Mouse (Mus musculus): ENCODE measurements around the gene Fam178b. TPM values are rescaled to one million over a fixed set of nuclear protein-coding genes. Genes with fewer than 3 reads are reported as not detected.

The Fam178b gene
- polyA plus RNA-seq, 1 experiment from 2014 or later = 1.3 TPM

DNA sequence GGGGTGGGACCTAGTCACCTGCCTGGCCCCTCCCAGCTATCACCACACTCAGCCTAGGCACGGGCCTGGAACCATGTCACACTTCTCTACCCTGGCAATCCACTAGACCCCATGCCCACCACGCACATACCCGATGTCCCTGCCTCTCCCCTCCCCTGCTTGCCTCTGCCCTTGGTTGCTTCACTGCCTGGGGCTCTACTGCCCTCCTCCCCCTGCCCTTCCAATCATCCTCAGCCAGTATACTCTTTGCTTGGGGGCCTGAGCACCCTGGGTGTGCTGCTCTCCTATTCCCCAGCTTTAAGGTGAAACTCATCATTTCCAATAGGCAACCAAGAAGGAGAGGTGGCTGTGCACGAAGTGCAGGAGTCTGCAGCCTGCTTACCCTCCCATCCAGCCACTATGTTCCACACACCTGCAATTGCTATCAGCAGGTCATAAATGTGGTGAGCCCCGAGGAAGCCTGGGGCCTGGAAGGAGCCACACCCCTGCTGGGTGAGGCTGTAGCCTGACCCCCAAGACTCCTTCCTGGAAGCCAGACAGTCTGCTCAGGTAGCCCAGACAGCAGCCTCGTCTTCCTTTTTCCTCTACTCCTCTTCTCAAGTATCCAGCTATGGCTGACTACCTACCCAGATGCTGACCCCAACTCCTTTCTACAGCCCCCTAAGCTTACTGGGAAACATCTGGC is 105.8 kb downstream of the Fam178b start:
- Histone ChIP-seq H3K4me2 (replicated peaks; ENCODE audit: low read depth, low read length) (no peak overlapping the region), H3K4me3 (ENCODE audit: low read length) (no peak overlapping the region), H3K9ac (ENCODE audit: low read depth, low read length) (no peak overlapping the region), H3K27me3 (ENCODE audit: control insufficient read depth, insufficient read depth, low read length) (no peaks in the 10 kb centered on the region), H3K9me3 (ENCODE audit: control insufficient read depth, low read length) (no peaks in the 10 kb centered on the region), H3K4me1 (ENCODE audit: control insufficient read depth, insufficient read depth, low read length) (peaks cover 53% of the 10 kb centered on the region), H3K27ac (ENCODE audit: low read depth, low read length) (no peak overlapping the region), H3K36me3 (ENCODE audit: control insufficient read depth, insufficient read depth, low read length) (no peaks in the 10 kb centered on the region)
- no peak for ATAC-seq (ENCODE audit: low FRiP score, low TSS enrichment)
- 50% methylated on average over 6 of the region's 6 CpGs for WGBS

DNA sequence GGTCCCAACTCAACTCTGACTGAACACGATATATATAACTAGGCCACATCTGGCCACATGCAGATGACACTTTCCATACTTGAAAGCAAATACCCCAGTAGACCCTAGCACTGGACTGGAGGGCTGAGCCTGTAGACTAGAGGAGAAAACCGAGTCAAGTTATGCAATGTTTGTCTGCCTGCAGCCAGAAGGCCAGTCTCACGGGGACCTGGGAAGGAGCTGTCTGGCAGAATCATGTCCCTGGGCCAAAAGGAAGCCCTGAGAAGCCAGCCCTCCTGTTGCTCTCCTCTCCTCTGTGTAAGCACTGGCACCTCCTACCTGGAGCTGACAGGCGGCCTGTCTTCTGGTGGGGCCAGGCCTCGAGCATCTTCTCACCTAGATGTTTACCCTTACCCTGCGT is 107.6 kb downstream of the Fam178b start:
- Histone ChIP-seq H3K4me1 (ENCODE audit: control insufficient read depth, insufficient read depth, low read length) (peaks cover 43% of the 10 kb centered on the region), H3K36me3 (ENCODE audit: control insufficient read depth, insufficient read depth, low read length) (no peaks in the 10 kb centered on the region), H3K9ac (ENCODE audit: low read depth, low read length) (0 out of 2 replicates have a peak overlapping the region, but pooled peaks have one; percentile 23), H3K9me3 (ENCODE audit: control insufficient read depth, low read length) (no peaks in the 10 kb centered on the region), H3K4me3 (ENCODE audit: low read length) (no peak overlapping the region), H3K27me3 (ENCODE audit: control insufficient read depth, insufficient read depth, low read length) (no peaks in the 10 kb centered on the region), H3K4me2 (replicated peaks; ENCODE audit: low read depth, low read length) (no peak overlapping the region), H3K27ac (ENCODE audit: low read depth, low read length) (no peak overlapping the region)
- ATAC-seq (ENCODE audit: low FRiP score, low TSS enrichment) = no peak
- WGBS = 53% methylated on average over 6 of the region's 6 CpGs

DNA sequence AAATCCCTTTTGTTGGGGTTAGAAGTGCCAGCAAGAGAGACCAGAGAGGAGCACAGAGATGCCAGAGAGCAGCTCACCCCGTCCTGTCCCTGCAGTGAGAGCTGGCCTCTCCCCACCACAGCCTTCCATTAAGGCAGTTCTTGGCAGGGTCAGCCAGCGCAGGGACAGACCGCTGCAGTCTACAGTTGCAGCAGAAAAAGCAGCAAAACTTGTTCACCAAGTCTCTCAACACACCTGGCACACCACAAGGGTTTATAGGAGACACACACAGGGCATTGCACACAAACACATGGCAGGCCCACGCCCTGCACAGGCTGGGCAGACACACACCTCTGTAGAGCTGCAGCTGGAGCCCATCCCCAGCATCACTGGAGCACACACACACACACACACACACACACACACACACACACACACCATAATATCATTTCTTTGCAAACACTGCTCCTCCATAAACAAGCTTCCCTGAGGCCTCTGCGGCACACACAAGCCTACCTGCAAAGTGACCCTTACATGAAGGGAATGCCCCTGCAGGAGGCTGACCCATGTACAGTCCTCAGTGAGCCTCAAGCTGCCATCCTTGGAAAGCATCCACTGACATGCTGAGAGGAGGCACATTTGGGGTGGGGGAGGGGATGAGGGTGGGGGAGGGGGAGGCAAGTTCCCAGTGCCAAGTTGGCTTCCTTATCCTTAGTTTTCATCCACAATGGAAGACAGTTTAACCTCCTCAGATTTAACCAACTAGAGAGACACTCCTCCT is 108.6 kb downstream of the Fam178b start:
- no peak overlapping the region for H3K27ac ChIP-seq (ENCODE audit: low read depth, low read length)
- H3K4me2 ChIP-seq (replicated peaks; ENCODE audit: low read depth, low read length) = no peak overlapping the region
- H3K9me3 ChIP-seq (ENCODE audit: control insufficient read depth, low read length) = no peaks in the 10 kb centered on the region
- H3K4me3 ChIP-seq (ENCODE audit: low read length) = no peak overlapping the region
- no peak for ATAC-seq (ENCODE audit: low FRiP score, low TSS enrichment)
- peaks cover 40% of the 10 kb centered on the region for H3K4me1 ChIP-seq (ENCODE audit: control insufficient read depth, insufficient read depth, low read length)
- no peaks in the 10 kb centered on the region for H3K36me3 ChIP-seq (ENCODE audit: control insufficient read depth, insufficient read depth, low read length)
- WGBS = 85% methylated on average over 5 of the region's 5 CpGs
- H3K27me3 ChIP-seq (ENCODE audit: control insufficient read depth, insufficient read depth, low read length) = no peaks in the 10 kb centered on the region
- no peak overlapping the region for H3K9ac ChIP-seq (ENCODE audit: low read depth, low read length)

DNA sequence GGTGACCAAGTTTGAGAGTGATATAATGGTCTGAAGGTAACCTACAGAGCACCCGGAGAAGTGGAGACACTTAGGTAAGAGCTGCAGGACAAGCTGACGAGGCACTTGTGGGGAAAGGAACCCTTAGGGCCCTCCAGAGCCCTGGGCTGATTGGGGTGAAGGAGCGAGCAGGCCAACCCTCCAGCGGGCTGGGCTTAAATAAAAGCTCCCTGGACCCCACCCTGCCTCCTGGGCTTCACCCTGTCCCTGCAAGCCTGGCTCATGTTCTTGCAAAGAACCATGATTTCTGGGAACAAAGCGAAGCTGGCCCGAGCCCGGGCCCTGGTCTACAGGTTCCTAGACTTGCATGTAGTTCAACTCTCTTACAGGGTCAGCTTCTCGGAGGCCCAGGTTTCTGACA is 109.5 kb downstream of the Fam178b start:
- Histone ChIP-seq H3K36me3 (ENCODE audit: control insufficient read depth, insufficient read depth, low read length) (no peaks in the 10 kb centered on the region), H3K9ac (ENCODE audit: low read depth, low read length) (no peak overlapping the region), H3K27ac (ENCODE audit: low read depth, low read length) (no peak overlapping the region), H3K4me3 (ENCODE audit: low read length) (no peak overlapping the region), H3K4me2 (replicated peaks; ENCODE audit: low read depth, low read length) (no peak overlapping the region), H3K9me3 (ENCODE audit: control insufficient read depth, low read length) (no peaks in the 10 kb centered on the region), H3K27me3 (ENCODE audit: control insufficient read depth, insufficient read depth, low read length) (no peaks in the 10 kb centered on the region), H3K4me1 (ENCODE audit: control insufficient read depth, insufficient read depth, low read length) (peaks cover 44% of the 10 kb centered on the region)
- ATAC-seq (ENCODE audit: low FRiP score, low TSS enrichment) = no peak
- WGBS = 83% methylated on average over 8 of the region's 8 CpGs

DNA sequence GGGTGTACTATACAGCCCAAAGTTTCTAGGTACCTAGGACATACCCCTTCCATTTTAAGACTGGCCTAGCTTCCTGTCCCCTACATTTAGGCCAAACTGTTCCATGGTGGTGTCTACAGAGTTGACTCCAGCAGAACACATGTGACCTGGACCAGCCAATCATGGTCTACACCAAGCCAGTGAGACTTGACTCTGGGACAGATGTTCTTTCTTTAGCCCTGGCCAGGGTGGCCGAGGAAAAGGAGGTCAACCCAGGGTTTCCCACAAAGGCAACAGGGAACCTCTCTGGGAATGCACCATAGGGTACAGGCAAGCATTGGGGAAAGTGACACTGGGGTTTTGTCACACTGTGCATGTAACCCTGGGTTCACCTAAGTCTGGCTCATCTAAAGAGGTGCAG is 110.3 kb downstream of the Fam178b start:
- no peak overlapping the region for H3K9ac ChIP-seq (ENCODE audit: low read depth, low read length)
- no peaks in the 10 kb centered on the region for H3K9me3 ChIP-seq (ENCODE audit: control insufficient read depth, low read length)
- H3K36me3 ChIP-seq (ENCODE audit: control insufficient read depth, insufficient read depth, low read length) = no peaks in the 10 kb centered on the region
- ATAC-seq (ENCODE audit: low FRiP score, low TSS enrichment) = no peak
- no peak overlapping the region for H3K4me2 ChIP-seq (replicated peaks; ENCODE audit: low read depth, low read length)
- no peak overlapping the region for H3K27ac ChIP-seq (ENCODE audit: low read depth, low read length)
- H3K4me1 ChIP-seq (ENCODE audit: control insufficient read depth, insufficient read depth, low read length) = peaks cover 52% of the 10 kb centered on the region
- H3K4me3 ChIP-seq (ENCODE audit: low read length) = no peak overlapping the region
- WGBS = 61% methylated on average over 1 of the region's 1 CpGs
- no peaks in the 10 kb centered on the region for H3K27me3 ChIP-seq (ENCODE audit: control insufficient read depth, insufficient read depth, low read length)

DNA sequence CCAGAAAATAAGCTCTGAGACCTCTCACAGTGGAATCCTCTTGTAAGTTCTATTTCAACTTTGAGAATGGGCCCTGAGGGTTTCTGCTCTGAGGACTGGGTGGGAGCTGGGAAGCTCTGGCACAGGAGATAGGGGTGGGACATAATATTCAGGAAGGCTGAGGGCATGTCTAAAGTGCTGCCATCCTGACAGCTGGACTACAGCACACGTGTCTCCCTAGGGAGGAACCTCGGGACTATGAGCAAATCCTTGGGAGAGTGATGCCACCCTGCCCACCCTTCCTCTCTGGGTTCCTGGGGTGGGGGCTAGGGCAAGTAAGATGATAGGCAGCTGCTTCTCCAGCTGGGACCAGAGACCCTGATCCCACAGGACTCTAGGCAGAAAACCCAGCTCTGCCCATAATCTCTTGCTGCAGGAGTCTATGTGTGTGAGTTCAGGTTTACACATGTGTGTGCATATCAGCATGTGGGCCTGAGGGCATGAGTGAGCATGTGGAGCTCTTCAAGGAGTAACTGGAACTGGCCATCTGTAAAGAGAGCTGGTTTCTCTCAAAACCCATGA is 110.8 kb downstream of the Fam178b start:
- H3K4me2 ChIP-seq (replicated peaks; ENCODE audit: low read depth, low read length) = no peak overlapping the region
- no peaks in the 10 kb centered on the region for H3K27me3 ChIP-seq (ENCODE audit: control insufficient read depth, insufficient read depth, low read length)
- H3K9me3 ChIP-seq (ENCODE audit: control insufficient read depth, low read length) = no peaks in the 10 kb centered on the region
- H3K4me1 ChIP-seq (ENCODE audit: control insufficient read depth, insufficient read depth, low read length) = peaks cover 52% of the 10 kb centered on the region
- peak overlapping the region; percentile 14; the same call in 1 of the 2 replicates for H3K27ac ChIP-seq (ENCODE audit: low read depth, low read length)
- no peak for ATAC-seq (ENCODE audit: low FRiP score, low TSS enrichment)
- WGBS = 62% methylated on average over 2 of the region's 2 CpGs
- H3K36me3 ChIP-seq (ENCODE audit: control insufficient read depth, insufficient read depth, low read length) = no peaks in the 10 kb centered on the region
- H3K4me3 ChIP-seq (ENCODE audit: low read length) = no peak overlapping the region
- no peak overlapping the region for H3K9ac ChIP-seq (ENCODE audit: low read depth, low read length)

DNA sequence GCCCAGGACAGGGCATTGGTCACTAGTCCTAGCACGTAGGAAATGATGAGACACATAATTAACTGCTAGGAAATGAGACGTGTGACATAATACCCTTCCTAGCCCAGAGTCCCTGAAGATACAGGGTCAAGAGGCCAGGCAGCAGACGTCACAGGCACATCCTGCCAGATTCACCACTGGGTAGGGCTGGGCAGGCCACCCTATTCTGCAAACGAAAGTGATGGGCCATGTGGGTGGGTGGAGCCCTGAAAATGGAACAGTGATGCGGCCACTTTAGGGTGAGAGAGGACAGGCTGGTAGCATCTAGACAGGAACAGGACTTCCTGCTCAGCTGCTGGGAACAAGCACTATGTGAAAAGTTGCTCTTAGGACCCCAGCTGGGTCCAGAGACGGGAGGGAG is 111.4 kb downstream of the Fam178b start:
- H3K4me1 ChIP-seq (ENCODE audit: control insufficient read depth, insufficient read depth, low read length) = peaks cover 53% of the 10 kb centered on the region
- 0 out of 2 replicates have a peak, but pooled peaks have one; percentile 20 for ATAC-seq (ENCODE audit: low FRiP score, low TSS enrichment)

DNA sequence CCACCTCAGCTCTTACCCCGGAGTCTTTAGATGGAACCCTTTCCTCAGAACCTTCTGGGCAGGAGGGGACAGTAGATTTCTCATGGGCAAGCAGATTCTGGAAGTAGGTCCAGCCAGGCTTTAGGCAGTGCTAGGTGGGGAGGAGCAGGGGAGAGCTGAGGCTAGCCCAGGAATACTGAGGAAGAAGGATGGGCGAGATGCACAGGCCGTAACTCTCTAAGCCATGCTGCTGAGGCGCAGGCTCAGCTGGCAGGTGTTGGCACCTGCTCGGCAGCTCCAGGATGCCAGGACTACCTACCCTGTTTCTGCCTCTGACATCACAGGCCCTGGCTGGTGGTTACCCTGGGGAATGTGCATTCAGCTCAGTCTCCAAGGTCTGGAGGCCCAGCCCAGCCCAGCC is 112.7 kb downstream of the Fam178b start:
- H3K4me3 ChIP-seq (ENCODE audit: low read length) = no peak overlapping the region
- no peak overlapping the region for H3K4me2 ChIP-seq (replicated peaks; ENCODE audit: low read depth, low read length)
- H3K9ac ChIP-seq (ENCODE audit: low read depth, low read length) = no peak overlapping the region
- no peaks in the 10 kb centered on the region for H3K27me3 ChIP-seq (ENCODE audit: control insufficient read depth, insufficient read depth, low read length)
- H3K27ac ChIP-seq (ENCODE audit: low read depth, low read length) = no peak overlapping the region
- ATAC-seq (ENCODE audit: low FRiP score, low TSS enrichment) = no peak
- peaks cover 52% of the 10 kb centered on the region for H3K4me1 ChIP-seq (ENCODE audit: control insufficient read depth, insufficient read depth, low read length)
- H3K36me3 ChIP-seq (ENCODE audit: control insufficient read depth, insufficient read depth, low read length) = no peaks in the 10 kb centered on the region
- H3K9me3 ChIP-seq (ENCODE audit: control insufficient read depth, low read length) = no peaks in the 10 kb centered on the region
- WGBS = 82% methylated on average over 5 of the region's 5 CpGs

More for the DNA sequence above, 111.4 kb downstream of the Fam178b start:
- H3K4me2 ChIP-seq (replicated peaks; ENCODE audit: low read depth, low read length) = no peak overlapping the region
- no peaks in the 10 kb centered on the region for H3K27me3 ChIP-seq (ENCODE audit: control insufficient read depth, insufficient read depth, low read length)
- WGBS = 30% methylated on average over 6 of the region's 6 CpGs
- no peak overlapping the region for H3K9ac ChIP-seq (ENCODE audit: low read depth, low read length)
- H3K4me3 ChIP-seq (ENCODE audit: low read length) = no peak overlapping the region
- H3K27ac ChIP-seq (ENCODE audit: low read depth, low read length) = peak overlapping the region; percentile 14; the same call in 1 of the 2 replicates
- no peaks in the 10 kb centered on the region for H3K9me3 ChIP-seq (ENCODE audit: control insufficient read depth, low read length)
- H3K36me3 ChIP-seq (ENCODE audit: control insufficient read depth, insufficient read depth, low read length) = no peaks in the 10 kb centered on the region

Measured in kidney, embryonic 14.5 days (tissue).